Mouse (Mus musculus): ENCODE measurements around the gene Wfikkn2. TPM values are rescaled to one million over a fixed set of nuclear protein-coding genes. Genes with fewer than 3 reads are reported as not detected.

The Wfikkn2 gene
- polyA plus RNA-seq (2014; fragmentation: Illumina TruSeq; extraction: RNeasy Lipid Tissue Mini Kit (QIAGEN cat#74804); ENCODE audit: low read depth, low replicate concordance) = 2.1 TPM

DNA sequence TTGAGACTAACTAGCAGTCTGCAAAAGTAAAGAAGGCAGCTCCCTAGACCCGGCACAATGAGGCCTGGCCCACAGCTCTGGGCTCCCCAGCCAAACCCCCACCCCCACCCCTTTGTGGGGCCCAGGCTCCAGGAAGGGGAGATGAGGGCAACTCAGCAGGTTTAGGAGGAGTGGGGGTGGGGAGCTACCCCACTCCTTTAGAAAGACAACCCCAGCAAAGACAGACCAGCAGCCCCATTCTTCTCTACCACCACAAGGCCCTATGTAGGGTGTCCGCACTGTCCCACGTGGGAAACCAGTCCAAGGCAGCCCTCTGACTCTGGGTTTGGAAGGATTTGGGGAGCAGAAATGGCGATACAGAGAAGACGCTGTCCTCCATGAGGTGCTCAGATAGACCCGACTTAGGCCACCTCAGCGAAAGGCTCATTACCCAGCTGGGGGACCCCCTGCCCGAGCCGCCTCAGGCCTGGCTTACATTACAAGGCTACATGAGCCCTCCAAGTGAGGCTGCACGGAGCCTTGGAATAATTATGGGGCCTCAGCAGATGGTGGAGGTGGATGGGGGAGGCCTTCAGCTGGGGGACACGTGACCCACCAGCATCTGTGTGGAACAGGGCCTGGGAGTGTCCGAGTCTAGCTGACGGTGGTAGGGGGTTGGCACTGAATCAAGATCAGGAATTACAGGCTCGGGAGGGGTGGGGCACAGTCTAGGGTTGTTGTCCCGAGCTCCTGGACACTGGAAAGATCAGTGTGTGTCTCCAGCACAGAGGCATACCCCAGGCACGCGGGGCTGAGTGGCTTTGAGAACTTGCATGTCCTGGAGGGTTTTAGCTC, at the start of gene Wfikkn2:
TSS of gene Wfikkn2 (minus strand) at position 51 of the 834 bp plus-strand sequence.

GRCm38 (mm10) chr11:94281199-94282181, 35.7 kb upstream of the Wfikkn2 start, which contains the start of gene Gm21885:
TSS of gene Gm21885 (plus strand) at chr11:94281873.

GRCm38 (mm10) chr11:94211124-94211603, 34.6 kb downstream of the Wfikkn2 start, which contains the start of gene Tob1:
TSS of gene Tob1 (plus strand) at chr11:94211454.

Other genes starting within 250 kb of the Wfikkn2 start
- gene Spag9, start 249.9 kb downstream of the Wfikkn2 start, polyA plus RNA-seq (2014; fragmentation: Illumina TruSeq; extraction: RNeasy Lipid Tissue Mini Kit (QIAGEN cat#74804); ENCODE audit: low read depth, low replicate concordance) = 37.0 TPM
- 32.5 TPM for gene Tob1, start 34.6 kb downstream of the Wfikkn2 start, polyA plus RNA-seq (2014; fragmentation: Illumina TruSeq; extraction: RNeasy Lipid Tissue Mini Kit (QIAGEN cat#74804); ENCODE audit: low read depth, low replicate concordance)
- not detected for gene Gm21885, start 35.9 kb upstream of the Wfikkn2 start, polyA plus RNA-seq (2014; fragmentation: Illumina TruSeq; extraction: RNeasy Lipid Tissue Mini Kit (QIAGEN cat#74804); ENCODE audit: low read depth, low replicate concordance)
- 97.6 TPM for gene Luc7l3, start 76.0 kb upstream of the Wfikkn2 start, polyA plus RNA-seq (2014; fragmentation: Illumina TruSeq; extraction: RNeasy Lipid Tissue Mini Kit (QIAGEN cat#74804); ENCODE audit: low read depth, low replicate concordance)
- 89.1 TPM for gene Ankrd40, start 82.0 kb upstream of the Wfikkn2 start, polyA plus RNA-seq (2014; fragmentation: Illumina TruSeq; extraction: RNeasy Lipid Tissue Mini Kit (QIAGEN cat#74804); ENCODE audit: low read depth, low replicate concordance)
- 37.7 TPM for gene Abcc3, start 147.0 kb upstream of the Wfikkn2 start, polyA plus RNA-seq (2014; fragmentation: Illumina TruSeq; extraction: RNeasy Lipid Tissue Mini Kit (QIAGEN cat#74804); ENCODE audit: low read depth, low replicate concordance)
- gene Cacna1g, start 228.2 kb upstream of the Wfikkn2 start, polyA plus RNA-seq (2014; fragmentation: Illumina TruSeq; extraction: RNeasy Lipid Tissue Mini Kit (QIAGEN cat#74804); ENCODE audit: low read depth, low replicate concordance) = 8.6 TPM
- 15.4 TPM for gene Spata20, start 240.2 kb upstream of the Wfikkn2 start, polyA plus RNA-seq (2014; fragmentation: Illumina TruSeq; extraction: RNeasy Lipid Tissue Mini Kit (QIAGEN cat#74804); ENCODE audit: low read depth, low replicate concordance)